Mouse (Mus musculus) heart, embryonic 15.5 days (tissue): ENCODE measurements around the gene Snx32. TPM values are rescaled to one million over a fixed set of nuclear protein-coding genes. Genes with fewer than 3 reads are reported as not detected.
A peak's percentile ranks its signal among the peaks of the same experiment; 100 is the strongest.
"Not testable (repeated sequence)": the region's sequence is repeated elsewhere in the genome, so short reads cannot be mapped to it uniquely, and the experiment has no call there.

Source experiments
- ATAC-seq: fragments of 200-750 bp; cut with Nextera tagmentation; replicated peaks from 2 replicates; pipeline ENCODE4 v1.8.0; 2017; ENCODE audit warnings: low read depth, moderate TSS enrichment; ENCODE audit not compliant: insufficient number of reproducible peaks, insufficient read depth, low FRiP score
- H3K27ac ChIP-seq: fragments of 300-500 bp; sonication (generic); 2 replicates; pipeline ENCODE4 v1.5.1; 2015; ENCODE audit warnings: mild to moderate bottlenecking, inconsistent platforms
- H3K27me3 ChIP-seq: fragments of 300-500 bp; sonication (generic); 2 replicates; pipeline ENCODE4 v1.6.1; 2015; ENCODE audit warnings: inconsistent platforms
- H3K36me3 ChIP-seq: fragments of 300-500 bp; sonication (generic); 2 replicates; pipeline ENCODE4 v1.6.1; 2015; ENCODE audit warnings: mild to moderate bottlenecking, inconsistent platforms
- H3K4me1 ChIP-seq: fragments of 300-500 bp; sonication (generic); replicated peaks from 2 replicates; pipeline ENCODE4 v1.6.1; 2015; ENCODE audit warnings: inconsistent platforms
- H3K4me2 ChIP-seq: fragments of 300-500 bp; sonication (generic); 2 replicates; pipeline ENCODE4 v1.6.1; 2015; ENCODE audit warnings: inconsistent platforms, mild to moderate bottlenecking, moderate library complexity
- H3K4me3 ChIP-seq: fragments of 300-500 bp; sonication (generic); 2 replicates; pipeline ENCODE4 v1.5.1; 2015; ENCODE audit warnings: mild to moderate bottlenecking, inconsistent platforms
- H3K9ac ChIP-seq: fragments of 300-500 bp; sonication (generic); 2 replicates; pipeline ENCODE4 v1.6.1; 2015; ENCODE audit warnings: mild to moderate bottlenecking, inconsistent platforms
- H3K9me3 ChIP-seq: fragments of 300-500 bp; sonication (generic); replicated peaks from 2 replicates; pipeline ENCODE4 v1.6.1; 2016; ENCODE audit warnings: inconsistent platforms
- WGBS: fragments of 180-500 bp; shearing (Covaris S2); methylation state at CpG from one replicate; pipeline ENCODE4 v1.1.7; 2015; ENCODE audit warnings: mixed read lengths; 5-methylcytosine and 5-hydroxymethylcytosine counted together
- polyA plus RNA-seq: library from polyadenylated mRNA; unstranded; fragments of >200 nt; fragmentation: Nextera tagmentation; extraction: Ambion mirVana; gene quantifications from 2 replicates; pipeline ENCODE4 v1.2.1, GENCODE M21; 2015

The Snx32 gene
- polyA plus RNA-seq, 1 experiment from 2014 or later, result 15.8 TPM

DNA sequence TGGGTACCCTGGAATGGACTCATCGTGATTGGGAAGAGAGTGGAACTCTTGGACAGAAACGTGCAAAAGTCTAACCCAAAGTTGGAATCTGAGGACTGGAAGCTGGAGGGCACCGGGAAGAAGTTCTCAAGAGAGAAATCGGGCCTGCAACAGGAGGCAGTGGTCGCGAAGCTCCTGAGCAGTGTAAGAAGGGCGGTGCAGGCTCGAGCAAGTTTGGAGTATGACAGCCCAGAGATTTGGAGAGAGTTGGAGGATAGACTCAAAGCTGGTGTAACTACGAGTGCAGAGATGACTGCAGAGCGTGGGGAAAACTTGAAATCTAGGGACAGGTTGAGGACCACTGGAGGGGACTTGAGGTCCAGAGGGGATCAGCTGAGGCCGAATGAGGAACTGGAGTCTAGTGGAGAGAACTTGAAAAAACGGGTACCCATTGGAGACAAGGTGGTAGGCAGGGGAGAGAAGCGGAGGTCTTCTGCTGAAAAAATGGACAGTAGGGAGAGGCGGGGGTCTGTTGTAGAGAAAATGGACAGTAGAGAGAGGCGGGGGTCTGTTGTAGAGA is 815 bp upstream of the Snx32 start:
- Histone ChIP-seq H3K27ac (peak overlapping the region; percentile 71), H3K4me1 (peaks cover 29% of the 10 kb centered on the region), H3K27me3 (no peaks in the 10 kb centered on the region), H3K36me3 (no peaks in the 10 kb centered on the region), H3K9ac (peak overlapping the region; percentile 76), H3K4me3 (peak overlapping the region; percentile 67), H3K4me2 (peak overlapping the region; percentile 87), H3K9me3 (no peaks in the 10 kb centered on the region)
- WGBS, result 41% methylated on average over 15 of the region's 15 CpGs
- ATAC-seq, result no peak

DNA sequence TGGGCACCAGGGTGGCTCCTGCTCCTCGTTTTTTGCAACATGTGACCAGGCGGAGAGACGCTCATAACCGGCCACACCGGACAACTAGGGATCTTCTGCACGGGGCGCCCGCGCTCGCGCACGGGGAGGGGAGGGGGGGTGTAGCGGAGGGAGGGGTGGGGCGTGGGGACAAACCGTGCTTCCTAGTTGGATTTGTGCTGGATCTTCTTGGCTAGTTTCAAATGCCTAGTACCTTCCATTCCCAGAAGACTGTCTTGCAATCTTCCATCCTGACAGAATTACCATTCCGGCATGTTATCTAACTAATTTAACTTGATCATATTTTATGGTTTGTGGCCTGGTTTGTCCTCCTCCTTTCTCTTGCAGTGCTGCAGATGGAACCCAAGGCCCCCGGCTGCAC is 6.7 kb downstream of the Snx32 start, which contains the start of gene 1700020D05Rik:
1700020D05Rik (minus strand) TSS at position 101 of the 400 bp plus-strand sequence.
- Histone ChIP-seq H3K27ac (no peak within 1 kb of the TSS), H3K4me1 (no peaks in the 10 kb centered on the region), H3K9ac (no peak within 1 kb of the TSS), H3K4me3 (no peak within 1 kb of the TSS), H3K36me3 (no peaks in the 10 kb centered on the region), H3K27me3 (no peaks in the 10 kb centered on the region), H3K4me2 (no peak within 1 kb of the TSS), H3K9me3 (no peaks in the 10 kb centered on the region)
- no peak for ATAC-seq
- WGBS, result 50% methylated on average over 17 of the region's 17 CpGs

DNA sequence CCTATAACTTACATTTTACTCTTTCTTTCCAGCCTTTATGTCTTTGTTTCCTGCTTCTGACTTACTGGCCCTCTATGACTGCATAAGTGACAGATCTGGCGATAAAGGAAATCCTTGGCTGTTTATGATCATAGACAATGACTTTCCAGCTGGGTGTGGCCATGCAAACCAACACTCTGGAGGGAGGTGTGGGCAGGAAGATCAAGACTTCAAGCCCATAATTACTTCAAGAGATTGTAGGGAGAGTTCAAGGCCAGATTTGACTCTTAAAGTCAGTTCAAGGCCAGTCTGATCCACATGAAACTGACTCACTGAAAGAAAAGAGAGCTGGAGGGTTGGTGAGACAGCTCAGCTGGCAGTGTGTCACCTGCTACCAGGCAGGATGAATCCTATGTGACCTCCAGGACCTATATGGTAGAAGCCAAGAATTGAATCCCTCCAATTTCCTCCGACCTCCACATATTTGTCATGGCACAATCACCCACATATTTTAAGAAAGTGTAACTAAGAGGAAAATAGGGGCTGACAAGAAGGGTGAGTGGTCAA is 9.9 kb downstream of the Snx32 start:
- no peak for ATAC-seq
- Histone ChIP-seq H3K4me2 (no peak overlapping the region), H3K36me3 (peaks cover 24% of the 10 kb centered on the region), H3K27me3 (no peaks in the 10 kb centered on the region), H3K27ac (no peak overlapping the region), H3K4me3 (no peak overlapping the region), H3K9ac (no peak overlapping the region), H3K4me1 (no peaks in the 10 kb centered on the region), H3K9me3 (no peaks in the 10 kb centered on the region)
- WGBS, result 84% methylated on average over 2 of the region's 2 CpGs

DNA sequence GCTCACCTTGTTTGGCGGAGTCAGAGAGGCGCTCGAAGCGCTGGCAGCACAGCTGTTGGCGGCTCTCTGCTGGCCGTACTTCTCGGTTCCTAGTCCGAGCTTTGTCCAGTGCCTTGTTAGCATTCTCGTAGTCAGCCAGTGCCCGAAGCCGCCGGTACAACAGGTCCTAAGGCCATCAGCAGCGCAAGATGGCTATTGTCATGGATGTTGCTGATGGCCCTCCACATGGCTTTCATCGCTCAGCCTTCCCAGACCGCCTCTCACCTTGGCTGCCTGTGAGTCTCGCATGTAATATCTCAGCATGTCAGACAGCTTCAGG is 14.3 kb downstream of the Snx32 start:
- Histone ChIP-seq H3K9me3 (no peaks in the 10 kb centered on the region), H3K36me3 (peaks cover 51% of the 10 kb centered on the region), H3K4me3 (no peak overlapping the region), H3K27me3 (no peaks in the 10 kb centered on the region), H3K27ac (no peak overlapping the region), H3K9ac (no peak overlapping the region), H3K4me1 (peaks cover 20% of the 10 kb centered on the region), H3K4me2 (no peak overlapping the region)
- 83% methylated on average over 16 of the region's 16 CpGs for WGBS
- no peak for ATAC-seq

DNA sequence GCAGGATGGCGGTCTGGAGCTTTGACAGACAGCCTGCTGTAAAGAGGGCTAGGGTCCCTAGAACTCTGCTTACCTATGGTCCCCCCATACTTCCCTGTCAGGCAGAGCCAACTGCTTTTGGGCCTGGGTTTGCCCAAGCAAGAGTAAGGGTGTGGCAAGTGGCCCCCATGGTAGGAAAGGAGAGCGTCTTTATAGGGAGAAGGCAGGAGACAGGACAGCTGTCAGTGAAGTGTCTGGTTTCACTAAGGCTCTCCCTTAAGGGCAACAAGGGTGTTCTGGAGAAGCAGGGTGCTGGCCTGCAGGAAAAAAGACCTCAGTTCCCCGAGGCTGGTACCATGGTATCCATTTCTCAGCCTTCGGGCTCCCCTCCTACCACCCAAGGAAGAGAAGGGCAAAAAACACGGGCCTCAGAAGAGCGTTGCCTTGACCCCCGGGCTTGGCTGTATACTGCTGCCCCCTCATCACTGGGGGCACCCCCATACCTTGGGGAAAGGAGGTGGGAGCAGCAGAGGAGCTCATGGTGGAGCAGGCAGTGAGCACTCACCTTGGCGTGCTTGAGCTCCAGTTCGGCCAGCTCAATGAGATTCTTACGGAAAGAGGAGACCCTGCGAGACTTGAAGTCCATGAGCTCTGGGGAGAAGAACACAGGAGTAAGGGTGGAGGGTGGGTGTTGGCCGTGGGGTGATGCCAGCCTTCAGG is 14.8 kb downstream of the Snx32 start:
- H3K4me1 ChIP-seq, result peaks cover 20% of the 10 kb centered on the region
- peaks cover 51% of the 10 kb centered on the region for H3K36me3 ChIP-seq
- WGBS, result 81% methylated on average over 12 of the region's 12 CpGs

DNA sequence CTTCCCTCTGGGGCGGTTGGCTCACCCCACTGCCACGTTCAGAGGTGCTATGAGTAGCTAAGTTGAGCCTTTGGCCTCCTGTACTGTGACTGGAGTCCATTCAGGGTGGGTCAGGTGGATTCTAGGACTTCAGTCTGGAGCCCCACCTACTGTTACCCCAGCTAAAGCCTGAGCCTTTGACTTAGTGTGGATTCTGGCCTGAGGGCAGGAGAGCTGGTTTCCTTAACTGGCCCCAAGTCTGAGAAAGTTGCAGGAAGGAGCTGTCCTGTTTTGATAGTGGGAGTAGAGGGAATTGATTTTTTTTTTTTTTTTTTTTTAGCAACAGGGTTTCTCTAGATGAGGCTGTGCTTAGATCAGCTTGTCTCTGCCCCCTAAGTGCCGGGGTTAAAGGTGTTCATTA is 16.0 kb downstream of the Snx32 start:
- no peak overlapping the region for H3K4me2 ChIP-seq
- H3K27ac ChIP-seq, result no peak overlapping the region
- no peak overlapping the region for H3K9ac ChIP-seq
- no peak for ATAC-seq
- H3K4me1 ChIP-seq, result peaks cover 25% of the 10 kb centered on the region
- no peaks in the 10 kb centered on the region for H3K9me3 ChIP-seq
- 88% methylated on average over 3 of the region's 3 CpGs for WGBS
- H3K36me3 ChIP-seq, result peaks cover 51% of the 10 kb centered on the region
- H3K27me3 ChIP-seq, result no peaks in the 10 kb centered on the region
- H3K4me3 ChIP-seq, result no peak overlapping the region

More for the DNA sequence above, 14.8 kb downstream of the Snx32 start:
- Histone ChIP-seq H3K9me3 (no peaks in the 10 kb centered on the region), H3K4me3 (no peak overlapping the region), H3K27me3 (no peaks in the 10 kb centered on the region), H3K9ac (no peak overlapping the region), H3K27ac (no peak overlapping the region), H3K4me2 (no peak overlapping the region)
- ATAC-seq, result no peak

DNA sequence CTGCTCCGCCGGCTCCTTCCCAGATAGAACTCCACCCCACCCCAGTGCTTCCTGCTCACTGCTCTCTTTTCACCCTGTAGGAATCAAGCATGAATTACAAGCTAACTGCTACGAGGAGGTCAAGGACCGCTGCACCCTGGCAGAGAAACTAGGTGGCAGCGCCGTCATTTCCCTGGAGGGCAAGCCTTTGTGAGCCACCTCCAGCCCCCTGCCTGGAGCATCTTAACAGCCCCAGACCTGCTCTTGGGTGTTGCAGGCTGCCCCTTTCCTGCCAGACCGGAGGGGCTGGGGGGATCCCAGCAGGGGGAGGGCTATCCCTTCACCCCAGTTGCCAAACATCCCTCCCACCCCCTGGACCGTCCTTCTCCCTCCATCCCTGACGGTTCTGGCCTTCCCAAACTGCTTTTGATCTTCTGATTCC is 17.0 kb downstream of the Snx32 start:
- H3K9me3 ChIP-seq, H3K27me3 ChIP-seq, H3K27ac ChIP-seq, H3K4me3 ChIP-seq, H3K4me2 ChIP-seq, H3K9ac ChIP-seq, ATAC-seq: not testable (repeated sequence)
- 65% methylated on average over 9 of the region's 9 CpGs for WGBS
- Histone ChIP-seq H3K36me3 (peaks cover 51% of the 10 kb centered on the region), H3K4me1 (peaks cover 29% of the 10 kb centered on the region)

DNA sequence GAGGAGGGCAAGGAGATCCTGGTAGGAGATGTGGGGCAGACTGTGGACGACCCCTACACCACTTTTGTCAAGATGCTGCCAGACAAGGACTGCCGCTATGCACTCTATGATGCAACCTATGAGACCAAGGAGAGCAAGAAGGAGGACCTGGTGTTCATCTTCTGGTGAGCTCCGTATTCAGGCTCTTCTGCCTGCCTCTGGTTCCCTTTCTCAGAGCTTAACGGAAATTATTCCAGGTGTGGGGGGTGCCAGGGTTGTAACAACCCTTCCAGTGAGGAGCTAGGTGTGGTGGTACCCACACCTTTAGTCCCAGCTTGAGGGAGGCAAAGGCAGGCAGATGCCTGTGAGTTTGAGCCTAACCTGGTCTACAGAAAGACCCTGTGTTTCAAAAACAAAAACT is 17.7 kb downstream of the Snx32 start:
- H3K9me3 ChIP-seq, result no peaks in the 10 kb centered on the region
- no peak overlapping the region for H3K4me2 ChIP-seq
- H3K9ac ChIP-seq, result 0 out of 2 replicates have a peak overlapping the region, but pooled peaks have one; percentile 9
- no peak overlapping the region for H3K27ac ChIP-seq
- 0 out of 2 replicates have a peak overlapping the region, but pooled peaks have one; percentile 96 for H3K4me3 ChIP-seq
- WGBS, result 76% methylated on average over 4 of the region's 4 CpGs
- no peaks in the 10 kb centered on the region for H3K27me3 ChIP-seq
- H3K4me1 ChIP-seq, result peaks cover 29% of the 10 kb centered on the region
- no peak for ATAC-seq
- H3K36me3 ChIP-seq, result peaks cover 50% of the 10 kb centered on the region

DNA sequence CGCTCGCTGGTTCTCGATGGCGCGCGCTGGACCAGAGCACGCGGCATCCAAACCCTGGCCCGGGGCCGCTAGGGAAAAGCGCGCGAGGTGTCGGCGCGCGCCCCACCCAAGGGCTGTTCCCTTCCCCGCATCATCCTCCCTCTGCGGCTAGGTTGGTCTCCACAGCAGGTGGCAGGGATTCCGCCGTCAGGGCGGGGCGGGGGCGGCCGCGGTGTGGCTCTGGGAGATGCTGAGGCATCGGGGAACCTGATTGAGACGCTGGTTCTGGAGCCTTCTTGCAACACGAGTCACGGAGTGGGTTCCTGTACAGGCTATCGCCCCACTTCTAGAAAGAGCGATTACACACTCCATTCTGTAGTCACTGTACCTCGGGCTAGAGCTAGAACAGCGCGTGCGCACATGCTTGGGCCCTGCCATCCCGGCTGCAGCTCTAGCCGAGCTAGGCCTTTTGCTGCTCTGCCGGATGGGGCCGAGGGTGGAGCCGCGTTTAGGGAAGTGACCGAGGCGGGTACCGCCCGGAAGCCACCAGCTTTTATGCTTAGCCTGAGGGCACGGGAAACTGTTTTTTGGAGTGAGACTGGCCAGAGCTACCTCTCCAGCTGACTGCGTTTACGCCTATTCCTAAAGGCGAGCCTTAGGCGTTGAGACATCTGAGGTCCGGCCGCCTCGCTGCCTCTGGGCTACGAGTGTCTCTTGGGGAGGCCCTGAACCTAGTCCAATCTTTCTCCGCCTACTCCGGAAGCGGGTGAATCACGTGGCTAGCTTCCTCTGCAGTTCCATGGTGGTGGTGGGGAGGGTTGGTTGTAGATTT is 19.2 kb downstream of the Snx32 start:
- 0 out of 2 replicates have a peak, but pooled peaks have one; percentile 8 for ATAC-seq
- Histone ChIP-seq H3K9ac (peak overlapping the region; percentile 97), H3K4me3 (peak overlapping the region; percentile 96), H3K4me1 (peaks cover 45% of the 10 kb centered on the region), H3K27ac (peak overlapping the region; percentile 100), H3K4me2 (peak overlapping the region; percentile 86), H3K9me3 (no peaks in the 10 kb centered on the region), H3K36me3 (peaks cover 37% of the 10 kb centered on the region), H3K27me3 (no peaks in the 10 kb centered on the region)
- under 1% methylated on average over 59 of the region's 59 CpGs for WGBS

DNA sequence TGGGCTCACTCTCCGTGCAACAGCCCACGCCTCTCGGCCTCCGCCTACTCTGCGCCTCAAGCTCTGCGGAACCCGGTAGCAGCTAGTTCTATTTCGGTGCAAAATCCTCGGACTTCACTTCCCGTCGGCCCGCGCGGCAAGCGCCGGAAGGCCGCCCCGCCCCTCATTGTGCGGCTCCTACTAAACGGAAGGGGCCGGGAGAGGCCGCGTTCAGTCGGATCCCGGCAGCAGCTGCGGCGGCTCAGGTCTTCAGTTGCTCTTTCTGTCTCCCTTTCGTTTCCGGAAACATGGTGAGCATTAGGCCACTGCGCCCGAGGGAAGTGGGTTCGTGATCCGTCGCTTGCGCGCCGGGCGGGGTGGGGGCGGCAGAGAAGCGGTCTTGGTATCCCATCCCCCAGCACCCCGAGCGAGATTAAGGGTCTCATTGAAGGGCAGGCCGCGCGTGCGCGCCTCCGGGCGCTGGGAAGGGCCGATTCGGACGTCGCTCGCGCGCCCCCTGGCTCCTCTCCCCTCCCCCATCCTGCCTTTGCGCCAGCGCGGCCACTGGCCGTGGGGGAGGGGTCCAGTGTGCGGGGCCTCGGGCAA is 19.9 kb downstream of the Snx32 start, which contains the start of gene Cfl1:
Cfl1 (plus strand) TSS at position 143 of the 585 bp plus-strand sequence.
- H3K9me3 ChIP-seq, result no peaks in the 10 kb centered on the region
- peak within 1 kb of the TSS; percentile 96 for H3K4me3 ChIP-seq
- peaks cover 36% of the 10 kb centered on the region for H3K36me3 ChIP-seq
- H3K27ac ChIP-seq, result peak within 1 kb of the TSS; percentile 100
- peak within 1 kb of the TSS; percentile 97 for H3K9ac ChIP-seq
- no peaks in the 10 kb centered on the region for H3K27me3 ChIP-seq
- peak; percentile 64 for ATAC-seq
- peaks cover 48% of the 10 kb centered on the region for H3K4me1 ChIP-seq
- under 1% methylated on average over 61 of the region's 62 CpGs for WGBS
- peak within 1 kb of the TSS; percentile 86 for H3K4me2 ChIP-seq

DNA sequence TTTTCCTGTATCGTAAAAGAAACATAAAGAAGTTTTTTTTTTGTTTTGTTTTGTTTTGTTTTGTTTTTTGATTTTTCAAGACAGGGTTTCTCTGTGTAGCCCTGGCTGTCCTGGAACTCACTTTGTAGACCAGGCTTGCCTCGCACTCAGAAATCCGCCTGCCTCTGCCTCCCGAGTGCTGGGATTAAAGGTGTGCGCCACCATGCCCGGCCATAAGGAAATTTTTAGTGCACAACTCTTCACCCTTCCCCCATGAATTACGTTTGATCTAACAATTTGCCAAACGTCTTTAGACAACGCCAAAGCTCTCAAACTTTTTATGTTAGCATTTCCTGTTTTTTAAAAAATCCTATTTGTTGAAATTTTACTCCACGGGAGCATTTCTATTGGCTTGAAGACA is 20.6 kb downstream of the Snx32 start:
- not testable (repeated sequence) for ATAC-seq, H3K9me3 ChIP-seq, H3K27me3 ChIP-seq, H3K9ac ChIP-seq
- Histone ChIP-seq H3K4me1 (peaks cover 48% of the 10 kb centered on the region), H3K4me3 (peak overlapping the region; percentile 96), H3K4me2 (peak overlapping the region; percentile 86), H3K27ac (peak overlapping the region; percentile 100), H3K36me3 (peaks cover 37% of the 10 kb centered on the region)
- WGBS, result 40% methylated on average over 10 of the region's 10 CpGs
